Mouse (Mus musculus) cerebellum, adult 11 months (tissue): Measurements from ENCODE around the gene Neurod6.
"Not testable (repeated sequence)": the region's sequence is repeated elsewhere in the genome, so short reads cannot be mapped to it uniquely, and the experiment has no call there.

Experiments used
- DNase-seq: peaks from one replicate; pipeline ENCODE4 v3.0.0; 2022

Neurod6 gene

DNA sequence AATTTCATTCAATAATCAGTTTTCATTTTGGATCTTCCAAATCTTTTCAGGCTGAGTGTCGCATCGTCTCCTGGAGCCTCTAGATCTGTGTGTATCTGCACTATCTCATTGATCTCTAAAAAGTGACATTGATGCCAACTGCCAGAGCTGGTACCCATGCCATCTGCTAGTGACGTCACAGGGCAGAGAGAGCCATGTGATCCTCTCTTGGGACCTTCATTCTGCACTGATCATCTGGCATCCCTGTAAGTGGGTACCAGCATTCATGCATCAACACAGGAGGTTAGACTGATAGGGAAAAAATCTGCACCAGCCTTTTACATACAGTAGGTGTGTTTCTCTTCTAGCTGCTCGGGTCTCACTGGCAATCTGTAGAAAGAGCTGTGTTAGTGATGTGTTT is at the start of gene Neurod6:
Gene Neurod6, minus strand, starts transcription at position 290 of the 400 bp plus-strand sequence.
- no peak for DNase-seq

DNA sequence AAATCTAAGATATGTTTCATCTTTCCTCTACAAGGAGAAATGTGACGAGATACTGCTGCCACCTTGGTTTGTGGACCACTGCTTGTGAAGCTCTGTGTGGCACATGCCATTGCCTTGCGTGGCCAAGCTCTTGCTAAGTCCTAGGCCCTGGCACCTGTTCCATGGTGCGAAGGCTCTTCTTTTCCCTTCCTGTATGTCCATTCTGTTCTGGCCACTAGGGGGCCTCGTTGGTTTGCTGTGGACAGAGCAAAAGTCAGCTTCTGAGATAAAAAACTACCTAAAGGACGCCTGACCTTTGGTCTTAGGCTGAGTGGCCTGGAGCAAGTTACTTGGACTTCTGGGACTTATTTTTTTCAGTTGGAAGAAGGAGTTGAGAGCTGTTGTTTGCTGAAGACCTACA is 36.1 kb upstream of the Neurod6 start:
- DNase-seq, result peak; percentile 26

- no peak for DNase-seq
Measured at GRCm38 (mm10) chr6:55715446-55715845, 34.4 kb upstream of the Neurod6 start.

DNA sequence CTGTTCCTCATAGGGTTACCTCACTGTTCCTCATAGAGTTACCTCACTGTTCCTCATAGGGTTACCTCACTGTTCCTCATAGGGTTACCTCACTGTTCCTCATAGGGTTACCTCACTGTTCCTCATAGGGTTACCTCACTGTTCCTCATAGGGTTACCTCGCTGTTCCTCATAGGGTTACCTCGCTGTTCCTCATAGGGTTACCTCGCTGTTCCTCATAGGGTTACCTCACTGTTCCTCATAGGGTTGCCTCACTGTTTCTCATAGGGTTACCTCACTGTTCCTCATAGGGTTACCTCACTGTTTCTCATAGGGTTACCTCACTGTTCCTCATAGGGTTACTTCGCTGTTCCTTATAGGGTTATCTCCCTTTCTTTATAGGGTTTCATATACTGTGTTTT is 29.9 kb upstream of the Neurod6 start:
- not testable (repeated sequence) for DNase-seq

- DNase-seq, result no peak
Measured at GRCm38 (mm10) chr6:55704759-55705104, 23.7 kb upstream of the Neurod6 start.

GRCm38 (mm10) chr6:55704061-55704758 is 23.1 kb upstream of the Neurod6 start:
- no peak for DNase-seq

GRCm38 (mm10) chr6:55700392-55701386 is 19.6 kb upstream of the Neurod6 start:
- no peak for DNase-seq

DNA sequence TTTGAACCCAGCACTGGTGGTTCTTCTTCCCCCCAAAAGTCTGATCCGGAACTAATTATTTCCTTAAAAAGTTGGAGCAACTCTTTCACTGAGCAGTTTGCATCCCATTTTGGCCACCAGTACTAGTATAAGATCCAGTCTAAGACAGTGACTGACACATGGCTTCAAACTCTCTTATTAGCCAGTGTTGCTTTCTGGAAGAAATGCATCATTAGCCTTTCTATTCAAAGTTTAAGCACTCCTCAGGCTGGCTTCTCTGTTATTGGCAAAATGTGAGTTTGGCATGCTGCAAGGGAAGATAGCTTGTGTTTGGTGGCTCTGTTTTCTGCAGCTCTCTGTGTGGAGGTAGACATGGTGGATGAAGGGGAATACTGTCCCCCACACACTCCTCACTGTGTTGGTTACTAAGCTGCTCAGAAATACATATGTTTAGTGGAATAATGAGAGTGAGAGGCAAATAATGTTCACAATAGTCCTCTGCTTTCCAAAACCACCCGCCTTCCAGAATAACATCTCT is 9.0 kb upstream of the Neurod6 start:
- no peak for DNase-seq

DNA sequence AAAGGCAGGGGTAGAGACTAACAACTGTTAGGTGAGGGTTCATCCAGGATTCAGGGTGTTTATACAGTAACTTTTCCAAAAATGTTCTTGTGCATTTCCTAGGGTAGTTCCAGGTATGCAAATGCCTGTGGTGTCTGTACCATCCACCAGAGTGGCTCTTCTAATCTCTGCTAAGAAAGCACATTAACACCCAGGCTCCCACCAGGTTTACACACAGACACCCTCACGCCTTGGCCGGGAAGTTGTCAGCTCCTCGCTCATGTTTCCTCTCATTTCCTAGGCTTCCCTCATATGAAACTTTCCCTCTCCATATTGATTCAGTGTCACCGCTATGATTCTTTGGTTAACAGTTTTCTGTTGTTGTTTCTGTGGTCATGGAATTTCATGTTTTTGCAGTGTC is 2.4 kb upstream of the Neurod6 start:
- DNase-seq, result no peak

DNA sequence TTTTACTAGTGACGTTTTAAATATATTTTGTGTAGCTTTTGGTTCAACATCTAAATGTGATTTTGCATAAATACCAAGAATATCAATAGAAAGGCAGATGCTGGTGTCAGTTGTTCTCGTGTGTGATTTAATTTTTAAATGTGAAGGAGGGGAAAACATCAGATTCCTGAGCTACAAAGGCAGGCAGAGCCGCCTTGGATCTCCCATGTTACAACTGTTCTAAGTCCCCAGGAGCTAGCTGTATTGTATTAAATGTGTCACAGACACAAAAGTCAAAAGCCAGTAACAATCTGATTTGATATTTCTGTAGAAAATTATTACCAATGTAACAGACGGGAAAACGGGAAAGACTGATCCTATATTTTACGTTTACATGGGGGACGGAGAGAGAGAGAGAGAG is 1.8 kb upstream of the Neurod6 start:
- DNase-seq, result no peak

DNA sequence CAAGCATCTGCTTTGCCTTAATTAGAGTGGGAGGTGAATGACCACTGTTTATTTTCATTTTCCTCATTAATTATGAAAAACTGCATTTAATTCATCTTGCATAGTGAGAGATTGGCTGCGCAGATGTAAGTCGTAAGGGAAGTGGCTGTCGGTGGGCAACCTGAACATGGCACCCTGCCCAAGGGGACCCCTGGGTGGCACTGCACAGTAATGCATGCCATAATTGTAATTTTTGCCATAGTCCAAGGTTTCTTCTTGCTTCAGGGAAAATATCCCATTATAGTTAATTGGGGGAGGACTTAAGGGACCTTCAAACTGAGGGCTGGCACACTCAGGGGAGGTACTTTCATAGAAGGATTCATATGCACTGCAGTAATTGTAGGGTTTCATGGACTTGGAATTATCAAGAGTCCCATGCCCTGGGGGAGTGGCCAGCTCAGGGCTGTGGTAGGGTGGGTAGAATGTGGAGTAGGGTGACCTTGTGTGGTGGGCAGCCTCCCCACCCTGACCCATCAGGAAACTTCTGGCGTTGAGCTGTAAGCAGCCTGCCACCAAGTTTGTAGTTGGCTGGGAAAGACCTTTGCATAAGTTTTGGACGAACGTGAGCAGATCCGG is 2.4 kb downstream of the Neurod6 start:
- DNase-seq, result no peak

DNA sequence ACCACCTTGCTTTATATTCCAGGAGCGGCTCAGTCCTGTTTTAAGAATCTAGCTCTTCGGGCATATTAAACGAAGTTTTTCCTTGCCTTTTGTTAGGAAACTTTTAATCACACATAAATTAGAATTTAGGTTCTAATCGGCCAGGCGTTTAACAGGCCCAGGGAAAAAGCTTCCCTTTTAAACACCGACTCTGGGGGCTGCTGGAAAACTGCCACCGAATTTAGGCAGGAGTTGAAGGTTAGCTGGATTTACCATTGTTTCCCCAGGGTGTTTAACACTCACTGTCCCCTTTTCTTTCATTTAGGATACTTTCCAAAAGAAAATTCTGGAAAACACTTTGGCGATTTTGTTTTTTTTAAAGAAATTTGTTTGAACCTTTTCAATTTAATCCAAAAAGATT is 3.7 kb downstream of the Neurod6 start:
- no peak for DNase-seq

DNA sequence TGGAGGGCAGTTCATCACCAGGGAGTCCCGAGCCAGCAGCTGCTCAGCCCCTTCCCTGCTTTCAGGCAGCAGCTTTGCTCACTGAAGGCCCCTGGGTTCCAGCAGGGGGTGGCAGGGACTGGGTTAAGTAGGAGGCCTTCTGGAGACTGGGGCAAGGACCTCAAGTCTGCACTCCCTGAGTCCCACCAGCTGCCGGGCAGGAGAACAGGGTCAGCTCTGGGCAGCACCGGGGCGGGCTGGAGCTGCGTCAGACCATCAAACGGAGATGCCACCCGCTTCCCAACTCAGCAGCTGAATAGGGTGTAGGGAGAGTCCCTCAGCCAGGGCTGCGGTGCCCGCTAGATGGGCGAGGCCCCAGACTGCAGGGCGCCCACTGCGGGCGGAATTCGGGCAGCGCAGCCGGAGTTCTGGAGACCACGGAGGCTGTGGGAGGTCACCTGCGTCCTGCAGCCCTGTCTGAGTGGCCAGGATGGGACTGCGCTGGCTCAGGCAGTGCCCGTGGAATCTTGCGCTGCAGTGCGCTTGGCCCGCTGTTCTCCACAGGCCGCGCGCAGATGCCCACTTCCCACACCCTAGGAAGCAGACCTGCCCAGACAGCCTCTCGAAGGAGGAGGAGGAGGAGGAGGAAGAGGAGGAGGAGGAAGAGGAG is 4.3 kb downstream of the Neurod6 start:
- peak; percentile 15 for DNase-seq

GRCm38 (mm10) chr6:55676141-55676662 is 4.9 kb downstream of the Neurod6 start:
- peak; percentile 14 for DNase-seq

DNA sequence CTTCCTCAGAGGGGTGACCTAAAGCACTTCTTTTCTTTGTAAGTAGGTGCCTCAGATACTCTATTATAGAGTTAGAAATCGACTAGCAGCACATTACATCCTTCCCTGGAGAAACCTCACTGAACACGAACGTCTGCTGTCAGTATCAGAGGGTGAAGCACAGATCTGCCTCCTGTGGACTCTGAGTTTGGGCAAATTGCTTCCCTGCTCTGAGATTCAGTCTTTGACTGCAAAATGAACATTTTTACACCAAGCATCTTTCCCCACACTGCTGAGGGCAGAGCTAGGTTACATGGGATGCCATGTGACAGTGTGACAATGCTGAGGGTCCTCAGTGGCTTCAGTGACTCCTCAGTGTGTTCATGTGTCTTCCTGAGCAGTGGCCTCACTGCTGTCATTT is 13.3 kb downstream of the Neurod6 start:
- DNase-seq, result no peak

GRCm38 (mm10) chr6:55661126-55661915 is 19.7 kb downstream of the Neurod6 start:
- no peak for DNase-seq

- no peak for DNase-seq
Measured at GRCm38 (mm10) chr6:55649996-55650395, 31.1 kb downstream of the Neurod6 start.

- DNase-seq, result no peak
Measured at GRCm38 (mm10) chr6:55649581-55649980, 31.5 kb downstream of the Neurod6 start.

DNA sequence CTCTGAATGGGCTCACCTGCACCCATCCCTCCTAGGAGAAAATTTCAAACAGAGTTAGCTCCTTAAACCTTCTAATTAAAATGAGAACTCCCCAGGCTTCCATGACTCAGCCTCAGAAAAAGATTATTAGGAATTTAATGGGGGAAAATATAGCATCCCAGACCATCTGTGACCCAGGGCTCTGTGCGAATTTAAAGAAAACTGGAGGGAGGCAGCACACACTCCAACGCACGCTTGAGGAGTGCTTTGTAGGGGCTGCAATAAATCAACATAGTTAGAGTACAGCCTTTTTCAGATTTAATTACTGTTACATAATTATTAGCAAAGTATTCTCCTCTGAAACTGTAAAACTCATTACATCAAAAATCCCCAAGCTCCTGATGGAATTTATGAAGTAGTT is 32.2 kb downstream of the Neurod6 start:
- no peak for DNase-seq

DNA sequence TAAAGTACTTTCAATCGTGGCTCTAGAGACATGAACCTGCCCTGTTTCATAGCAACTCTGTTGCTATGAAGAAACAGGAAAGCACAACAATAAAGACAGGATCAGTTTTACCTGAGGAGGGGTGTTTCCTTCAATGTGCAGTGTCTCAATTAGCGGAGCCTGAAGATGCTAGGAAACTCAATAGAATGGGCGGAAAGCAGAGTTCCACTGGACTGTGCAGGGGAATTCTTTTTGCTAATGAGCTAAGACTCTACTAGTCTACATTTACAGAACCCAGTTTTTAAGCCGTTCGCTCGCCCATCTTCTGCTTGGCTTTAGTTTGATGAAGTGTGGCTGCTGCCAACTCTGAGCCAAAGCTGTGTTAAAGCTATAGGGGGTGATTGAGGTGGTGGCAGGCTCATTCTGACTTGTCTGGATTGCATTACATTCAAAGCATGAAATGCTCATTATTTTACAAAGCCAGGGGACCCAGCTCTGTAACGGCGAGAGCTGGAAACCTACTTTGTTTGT is 33.2 kb downstream of the Neurod6 start:
- DNase-seq, result no peak

GRCm38 (mm10) chr6:55646824-55647560 is 34.1 kb downstream of the Neurod6 start:
- DNase-seq, result no peak
